Mouse (Mus musculus): Measurements from ENCODE around the gene Lix1.

- TF ChIP-seq CTCF (IDR thresholded peaks at IDR 0.05; ENCODE audit: low read depth) (no peak), EP300 (optimal IDR thresholded peaks at IDR 0.05) (no peak)
These were observed 23.4 kb downstream of the Lix1 start for GRCm38 (mm10) chr17:17425906-17426305.
